Mouse (Mus musculus) CH12.LX (cell line): ENCODE data around the gene Prokr1. TPM values are rescaled to one million over a fixed set of nuclear protein-coding genes. Genes with fewer than 3 reads are reported as not detected.
"Not testable (repeated sequence)": the region's sequence is repeated elsewhere in the genome, so short reads cannot be mapped to it uniquely, and the experiment has no call there.

Experiments used
- DNase-seq: peaks from one replicate; pipeline ENCODE4 v3.0.0-alpha.2; 2013; ENCODE audit errors: extremely low read depth
- H3K27ac ChIP-seq: 2 replicates; pipeline ENCODE4 v1.5.1; 2012; ENCODE audit warnings: low read depth, mild to moderate bottlenecking, control low read depth, moderate library complexity; ENCODE audit not compliant: insufficient read depth
- H3K27me3 ChIP-seq: replicated peaks from 2 replicates; pipeline ENCODE3; 2012; ENCODE audit warnings: inconsistent platforms
- H3K36me3 ChIP-seq, 2 experiments: replicated peaks in 1 of 2; 2 replicates each; pipeline versions ENCODE3 to v1.6.1; 2012; ENCODE audit warnings: inconsistent platforms in 1 of 2, low read length in 1 of 2, mild to moderate bottlenecking in 1 of 2, mixed read lengths in 1 of 2, moderate library complexity in 1 of 2; ENCODE audit not compliant: control insufficient read depth in 1 of 2, insufficient read depth in 1 of 2
- H3K4me1 ChIP-seq, 2 experiments: 2 replicates each; pipeline ENCODE4 v1.6.1; 2012; ENCODE audit warnings: inconsistent platforms in 1 of 2, moderate library complexity in 1 of 2; ENCODE audit not compliant: insufficient read depth in 2 of 2, control insufficient read depth in 1 of 2
- H3K4me2 ChIP-seq: 2 replicates; pipeline ENCODE4 v1.6.1; 2012; ENCODE audit warnings: low read depth, mild to moderate bottlenecking, control low read depth; ENCODE audit not compliant: poor library complexity, insufficient read depth, severe bottlenecking
- H3K4me3 ChIP-seq, 3 experiments: fragments of 150-350 bp in 1 of 3; sonication (generic) in 1 of 3; replicated peaks in 1 of 3; 2 replicates each; pipeline versions ENCODE3 to v1.5.1; 2011 to 2012; ENCODE audit warnings: low read depth in 2 of 3, low read length in 2 of 3, mild to moderate bottlenecking in 2 of 3, moderate library complexity in 2 of 3, control low read depth in 1 of 3, improper control_type of control experiment in 1 of 3, inconsistent platforms in 1 of 3, mixed read lengths in 1 of 3; ENCODE audit not compliant: poor library complexity in 1 of 3
- H3K79me2 ChIP-seq: replicated peaks from 2 replicates; pipeline ENCODE4 v1.6.1; 2012; ENCODE audit warnings: mild to moderate bottlenecking, moderate library complexity; ENCODE audit not compliant: control insufficient read depth, poor library complexity, insufficient read depth, severe bottlenecking; ENCODE audit errors: extremely low read depth
- H3K9ac ChIP-seq: 2 replicates; pipeline ENCODE4 v1.6.1; 2012; ENCODE audit warnings: low read depth, mild to moderate bottlenecking, control low read depth, moderate library complexity; ENCODE audit not compliant: insufficient read depth
- H3K9me3 ChIP-seq: replicated peaks from 2 replicates; pipeline ENCODE3; 2012; ENCODE audit warnings: low read length, inconsistent platforms, mixed read lengths
- BHLHE40 ChIP-seq: IDR thresholded peaks from 2 replicates; pipeline ENCODE4 v1.6.1; 2011; ENCODE audit warnings: mild to moderate bottlenecking, low read depth, low read length, improper control_type of control experiment
- ETS1 ChIP-seq: conservative IDR thresholded peaks from 2 replicates; pipeline ENCODE4 v1.6.1; 2012; ENCODE audit warnings: low read depth, mild to moderate bottlenecking, inconsistent platforms, low read length, improper control_type of control experiment, moderate library complexity
- HCFC1 ChIP-seq: IDR thresholded peaks from 2 replicates; pipeline ENCODE4 v1.6.1; 2012; ENCODE audit warnings: low read depth, mild to moderate bottlenecking, inconsistent platforms, low read length, improper control_type of control experiment
- IRF4 ChIP-seq: IDR thresholded peaks from 2 replicates; pipeline ENCODE4 v1.6.1; 2014; ENCODE audit warnings: low read depth, mild to moderate bottlenecking, inconsistent platforms, low read length, improper control_type of control experiment
- JUND ChIP-seq: conservative IDR thresholded peaks from 2 replicates; pipeline ENCODE4 v1.6.1; 2011; ENCODE audit warnings: low read depth, low read length, improper control_type of control experiment
- KAT2A ChIP-seq: IDR thresholded peaks from 2 replicates; pipeline ENCODE4 v1.6.1; 2012; ENCODE audit warnings: low read length, improper control_type of control experiment, inconsistent platforms; ENCODE audit not compliant: insufficient replicate concordance
- MAFK ChIP-seq: IDR thresholded peaks from 2 replicates; pipeline ENCODE4 v1.6.1; 2011; ENCODE audit warnings: low read length, improper control_type of control experiment; ENCODE audit not compliant: insufficient replicate concordance
- MEF2A ChIP-seq: IDR thresholded peaks from 2 replicates; pipeline ENCODE4 v1.6.1; 2014; ENCODE audit warnings: low read depth, mild to moderate bottlenecking, inconsistent platforms, low read length, improper control_type of control experiment, borderline replicate concordance
- TBP ChIP-seq: conservative IDR thresholded peaks from 2 replicates; pipeline ENCODE4 v1.6.1; 2011; ENCODE audit warnings: low read depth, low read length, improper control_type of control experiment
- USF2 ChIP-seq: conservative IDR thresholded peaks from 2 replicates; pipeline ENCODE4 v1.6.1; 2011; ENCODE audit warnings: low read depth, low read length, improper control_type of control experiment
- dilution Hi-C: fragments of 300-500 bp; cut with MboI; formaldehyde crosslinking; loops from 2 replicates; pipeline ENCODE4 v1.14.3; 2020; ENCODE audit warnings: low sequenced_read_pairs; ENCODE audit not compliant: extremely low pct_unique_long_range_greater_than_20kb, extremely low pct_ligation_motif_present
- in situ Hi-C: fragments of 300-500 bp; cut with MboI; formaldehyde crosslinking; loops from 3 replicates; pipeline ENCODE4 v1.14.3; 2019; ENCODE audit warnings: low sequenced_read_pairs, low pct_ligation_motif_present, low pct_unique_long_range_greater_than_20kb, mixed read lengths
- polyA plus RNA-seq: library from polyadenylated mRNA; unstranded; fragments of >175 nt; gene quantifications from 2 replicates; pipeline ENCODE4 v1.2.1, GENCODE M21; 2012; ENCODE audit warnings: low read depth; ENCODE audit not compliant: insufficient read length
- total RNA-seq, 2 experiments: library from RNA; depleted of rRNA; stranded (reverse); fragments of 300-350 nt in 1 of 2; fragments of >200 nt in 1 of 2; gene quantifications; 2 replicates each; pipeline ENCODE4 v1.2.3; 2012 to 2014

Gene Prokr1
- total and polyA plus RNA-seq, 3 experiments: 0.08 TPM; not detected in 2

DNA sequence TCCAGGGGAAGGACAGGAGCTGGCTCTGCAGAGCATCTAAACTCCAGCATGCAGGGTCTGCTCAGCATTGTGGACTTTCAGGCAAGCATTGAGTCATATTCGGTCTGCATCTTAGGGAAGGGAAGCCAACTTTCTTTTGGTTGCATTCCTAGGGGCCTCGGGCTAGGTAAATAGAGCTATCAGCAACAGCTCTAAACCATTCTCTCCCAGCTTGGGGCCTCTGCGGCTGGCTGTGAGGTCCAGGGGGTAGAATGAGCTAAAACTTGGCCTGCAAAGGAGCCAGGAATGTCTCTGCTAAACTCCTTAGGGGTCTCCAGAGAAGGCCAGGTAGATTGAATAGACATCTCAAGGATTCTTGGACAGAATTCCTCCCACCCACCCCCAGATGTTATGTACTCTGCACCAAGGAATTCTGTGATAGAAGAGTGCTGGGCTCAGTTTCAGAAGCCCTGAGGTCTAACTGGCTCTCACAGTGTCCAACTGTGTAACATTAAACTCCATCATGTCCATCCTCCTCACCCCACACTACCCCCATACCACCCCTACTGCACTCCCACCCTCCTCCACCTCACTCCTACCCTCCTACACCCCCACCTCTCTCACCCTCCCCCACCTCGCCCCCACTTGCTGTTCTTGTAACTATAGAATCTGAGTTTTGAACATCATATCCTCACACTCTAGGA is 13.8 kb downstream of the Prokr1 start:
- Histone ChIP-seq H3K79me2 (no peaks in the 10 kb centered on the region), H3K36me3 (no peaks in the 10 kb centered on the region), H3K9me3 (peaks cover 5% of the 10 kb centered on the region), H3K4me3 (no peak overlapping the region), H3K4me1 (0 out of 4 replicates have a peak, but pooled peaks cover 0 to 2% of the 10 kb centered on the region in 2 experiments), H3K4me2 (no peak overlapping the region), H3K27me3 (no peaks in the 10 kb centered on the region), H3K9ac (no peak overlapping the region), H3K27ac (no peak overlapping the region)
- TF ChIP-seq IRF4 (no peak), KAT2A (no peak), USF2 (no peak), JUND (no peak), ETS1 (no peak)
- dilution Hi-C loops (no loop called here), in situ Hi-C loops (no loop called here)
- DNase-seq: no peak

- H3K9ac ChIP-seq, H3K4me3 ChIP-seq, H3K27me3 ChIP-seq, H3K27ac ChIP-seq, H3K36me3 ChIP-seq, H3K4me2 ChIP-seq, H3K9me3 ChIP-seq, H3K79me2 ChIP-seq, H3K4me1 ChIP-seq, DNase-seq, dilution Hi-C loops: not testable (repeated sequence)
- in situ Hi-C loops: loop anchor here (25.0 kb wide), 1 partner anchor 410 kb away; no protein-coding TSS in a partner anchor
Measured at GRCm38 (mm10) chr6:87571863-87572262, 18.7 kb downstream of the Prokr1 start.

DNA sequence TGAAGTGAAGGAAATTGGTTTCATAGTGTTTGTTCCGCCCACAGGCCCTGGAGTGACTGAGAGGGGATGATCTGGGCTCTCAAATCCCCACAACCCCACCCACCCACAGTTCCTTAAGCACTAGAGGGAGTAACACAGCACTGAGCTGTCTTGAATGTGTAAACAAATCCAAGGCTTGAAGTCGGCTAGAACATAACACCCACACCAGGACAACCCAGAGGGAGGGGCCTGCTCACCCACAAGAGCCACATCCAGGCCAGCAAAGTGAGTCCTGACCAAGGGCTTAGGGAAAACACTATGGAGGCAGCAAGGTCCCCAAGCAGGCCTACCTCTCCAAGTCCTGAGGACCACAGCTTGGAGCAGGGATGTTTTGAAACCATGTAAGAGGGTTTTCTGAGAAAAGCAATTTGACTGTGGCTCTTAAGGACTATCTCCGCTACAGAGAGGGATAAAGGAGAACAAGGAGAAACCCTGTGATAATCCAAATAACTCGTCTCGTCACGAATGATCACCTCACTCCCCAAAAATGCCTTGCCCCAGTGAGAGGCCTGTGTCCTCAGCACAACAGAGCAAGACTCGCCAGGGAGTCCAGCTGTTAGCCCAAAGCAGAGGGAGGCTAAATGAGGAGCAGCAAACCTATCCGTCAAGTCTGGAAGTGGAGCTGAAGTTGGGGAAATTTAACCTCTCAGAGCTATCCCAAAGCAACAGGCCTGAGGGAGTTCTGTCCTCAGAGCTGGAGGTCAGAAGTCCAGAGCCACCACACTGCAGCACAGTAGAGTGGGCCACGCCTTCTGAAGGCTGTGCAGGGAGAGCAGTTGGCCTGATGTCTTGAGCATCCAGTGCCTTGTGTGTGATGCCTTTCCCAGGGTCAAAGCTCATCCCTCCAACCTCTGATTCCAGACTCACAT is 22.6 kb downstream of the Prokr1 start:
- Histone ChIP-seq H3K9ac (no peak overlapping the region), H3K36me3 (no peaks in the 10 kb centered on the region), H3K9me3 (no peaks in the 10 kb centered on the region), H3K4me1 (no peaks in the 10 kb centered on the region), H3K4me2 (no peak overlapping the region), H3K27me3 (no peaks in the 10 kb centered on the region), H3K79me2 (no peaks in the 10 kb centered on the region), H3K4me3 (no peak overlapping the region), H3K27ac (no peak overlapping the region)
- DNase-seq: no peak
- no peak for TF ChIP-seq HCFC1
- no peak for TF ChIP-seq MAFK
- TF ChIP-seq TBP: no peak
- TF ChIP-seq BHLHE40: no peak
- no peak for TF ChIP-seq MEF2A
- in situ Hi-C loops (loop anchor here (25.0 kb wide), 1 partner anchor 406 kb away; no protein-coding TSS in a partner anchor), dilution Hi-C loops (no loop called here)
